Mouse (Mus musculus) heart, postnatal 0 days (tissue): ENCODE data around the gene Clcnka.

Source experiments
- CTCF ChIP-seq: IDR thresholded peaks from 2 replicates; pipeline ENCODE4 v1.5.1; 2016; ENCODE audit warnings: antibody characterized with exemption, control low read depth, low read depth
- EP300 ChIP-seq: IDR thresholded peaks from 2 replicates; pipeline ENCODE4 v1.6.1; 2016; ENCODE audit warnings: antibody characterized with exemption, low read depth

DNA sequence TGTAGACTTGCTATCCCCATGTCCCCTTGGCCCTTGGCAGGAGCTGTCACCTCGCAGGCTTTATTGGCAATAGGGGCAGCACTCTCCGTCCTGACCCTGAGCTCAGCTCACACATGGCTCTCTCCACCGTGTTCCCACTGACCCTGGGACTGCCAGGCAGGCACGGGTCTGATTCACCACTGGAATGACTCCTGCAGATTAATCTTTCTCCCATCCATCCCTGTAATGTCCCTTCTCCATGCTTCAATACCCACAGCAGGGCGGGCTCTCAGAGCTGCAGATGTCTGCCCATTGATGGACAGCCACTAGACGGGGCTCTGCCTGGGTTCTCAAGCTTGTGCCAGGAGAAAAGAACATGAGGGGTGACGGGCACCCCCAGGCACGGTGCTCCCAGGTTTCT lies 33.4 kb downstream of the Clcnka start:
- TF ChIP-seq CTCF: no peak
- no peak for TF ChIP-seq EP300
